Mouse (Mus musculus) neural tube, embryonic 11.5 days (tissue): ENCODE measurements around the gene Lrsam1. TPM values are rescaled to one million over a fixed set of nuclear protein-coding genes. Genes with fewer than 3 reads are reported as not detected.
A peak's percentile ranks its signal among the peaks of the same experiment; 100 is the strongest.

Experiments
- ATAC-seq: fragments of 200-750 bp; cut with Nextera tagmentation; 2 replicates; pipeline ENCODE4 v1.8.0; 2017; ENCODE audit warnings: moderate number of reproducible peaks, mild to moderate bottlenecking, moderate TSS enrichment, moderate library complexity; ENCODE audit not compliant: insufficient read depth, low FRiP score, low TSS enrichment
- DNase-seq: peaks from one replicate; pipeline ENCODE4 v3.0.0-alpha.2; 2015; ENCODE audit warnings: low spot score
- H3K27ac ChIP-seq: fragments of 300-500 bp; sonication (generic); 2 replicates; pipeline ENCODE4 v1.5.1; 2014; ENCODE audit warnings: low read depth, mild to moderate bottlenecking, low read length
- H3K27me3 ChIP-seq: fragments of 300-500 bp; sonication (generic); 2 replicates; pipeline ENCODE4 v1.6.1; 2014; ENCODE audit warnings: mild to moderate bottlenecking, low read length, mixed read lengths; ENCODE audit not compliant: control insufficient read depth, insufficient read depth
- H3K36me3 ChIP-seq: fragments of 300-500 bp; sonication (generic); 2 replicates; pipeline ENCODE4 v1.6.1; 2014; ENCODE audit warnings: mild to moderate bottlenecking, low read length, moderate library complexity, mixed read lengths; ENCODE audit not compliant: control insufficient read depth, insufficient read depth
- H3K4me1 ChIP-seq: fragments of 300-500 bp; sonication (generic); 2 replicates; pipeline ENCODE4 v1.6.1; 2014; ENCODE audit warnings: low read length, mixed read lengths; ENCODE audit not compliant: control insufficient read depth, insufficient read depth
- H3K4me2 ChIP-seq: fragments of 300-500 bp; sonication (generic); 2 replicates; pipeline ENCODE4 v1.6.1; 2014; ENCODE audit warnings: low read depth, mild to moderate bottlenecking, moderate library complexity
- H3K4me3 ChIP-seq: fragments of 300-500 bp; sonication (generic); 2 replicates; pipeline ENCODE4 v1.5.1; 2014; ENCODE audit warnings: low read depth, low read length
- H3K9ac ChIP-seq: fragments of 300-500 bp; sonication (generic); 2 replicates; pipeline ENCODE4 v1.6.1; 2014; ENCODE audit warnings: mild to moderate bottlenecking, low read length
- H3K9me3 ChIP-seq: fragments of 300-500 bp; sonication (generic); 2 replicates; pipeline ENCODE4 v1.6.1; 2016; ENCODE audit warnings: low read length; ENCODE audit not compliant: control insufficient read depth
- WGBS: fragments of 180-500 bp; shearing (Covaris S2); extraction: QIAGEN DNeasy Blood & Tissue Kit; methylation state at CpG from one replicate; pipeline ENCODE4 v1.1.7; 2014; 5-methylcytosine and 5-hydroxymethylcytosine counted together
- polyA plus RNA-seq: library from polyadenylated mRNA; unstranded; fragments of >200 nt; fragmentation: Nextera tagmentation; extraction: Ambion mirVana; gene quantifications from 2 replicates; pipeline ENCODE4 v1.2.1, GENCODE M21; 2014

Gene Lrsam1
- polyA plus RNA-seq, 1 experiment from 2014 or later, result 12.6 TPM

DNA sequence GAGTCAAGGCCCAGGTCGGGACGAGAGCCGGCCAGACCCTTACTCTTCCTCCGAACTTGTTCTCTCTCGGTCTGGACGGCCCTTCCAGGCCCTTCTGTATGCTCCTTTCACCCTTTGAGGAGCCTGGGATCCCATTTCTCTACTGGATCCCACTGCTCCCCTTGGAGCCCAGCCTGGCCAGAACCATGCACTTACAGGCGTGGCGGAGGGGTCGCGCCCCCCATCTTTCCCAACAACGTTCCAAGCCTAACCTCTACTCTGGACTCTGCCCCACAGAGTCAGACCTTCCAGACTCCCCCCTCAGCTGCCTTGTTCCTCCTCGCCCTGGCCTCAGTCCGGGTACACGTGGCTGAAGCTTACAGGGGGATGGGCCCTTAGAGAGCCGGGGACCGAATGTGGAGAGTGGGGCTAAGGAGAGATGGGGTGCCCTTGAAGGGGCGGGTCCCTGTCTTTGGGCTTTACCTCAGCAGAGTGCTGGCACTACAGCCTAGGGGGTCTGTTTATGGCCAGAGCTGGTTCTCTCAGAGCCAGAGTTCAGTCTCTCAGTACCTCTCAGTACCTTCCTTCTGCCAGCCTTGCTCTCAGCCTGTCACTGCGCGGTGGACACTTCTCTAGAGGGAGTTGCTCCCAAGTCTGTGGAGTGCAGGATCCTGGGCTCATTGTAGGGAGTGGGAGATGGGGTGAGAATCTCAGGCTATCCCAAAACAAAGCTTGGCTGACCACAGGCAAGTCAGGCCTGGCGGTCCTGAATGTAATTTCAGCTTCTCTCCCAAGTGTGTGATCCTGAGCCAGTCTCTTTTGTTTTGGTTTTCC is 84.7 kb downstream of the Lrsam1 start:
- DNase-seq (no peak), ATAC-seq (peak; percentile 33)
- Histone ChIP-seq H3K4me3 (peak overlapping the region; percentile 85), H3K9ac (peak overlapping the region; percentile 98), H3K9me3 (no peaks in the 10 kb centered on the region), H3K4me2 (peak overlapping the region; percentile 89), H3K36me3 (no peaks in the 10 kb centered on the region), H3K27ac (no peak overlapping the region), H3K4me1 (peaks cover 33% of the 10 kb centered on the region), H3K27me3 (no peaks in the 10 kb centered on the region)
- 2% methylated on average over 20 of the region's 20 CpGs for WGBS

GRCm38 (mm10) chr2:32875675-32876489 is 85.5 kb downstream of the Lrsam1 start, which contains the start of gene Fam129b:
Fam129b (plus strand) TSS chr2:32876114.
- Histone ChIP-seq H3K4me3 (peak within 1 kb of the TSS; percentile 85), H3K27me3 (no peaks in the 10 kb centered on the region), H3K4me1 (peaks cover 27% of the 10 kb centered on the region), H3K36me3 (no peaks in the 10 kb centered on the region), H3K4me2 (peak within 1 kb of the TSS; percentile 89), H3K9me3 (no peaks in the 10 kb centered on the region), H3K27ac (peak within 1 kb of the TSS; percentile 89), H3K9ac (peak within 1 kb of the TSS; percentile 98)
- DNase-seq (peak; percentile 93), ATAC-seq (peak; percentile 91)
- WGBS, result under 1% methylated on average over 60 of the region's 68 CpGs

Other genes with a start within 250 kb of the Lrsam1 start
- gene Cdk9, start 248.5 kb downstream of the Lrsam1 start, polyA plus RNA-seq, result 82.4 and 84.6 TPM in 2 replicates
- 30.6 TPM in 2 replicates for gene Sh2d3c, start 240.6 kb downstream of the Lrsam1 start, polyA plus RNA-seq
- 2.1 and 2.2 TPM in 2 replicates for gene 6330409D20Rik, start 220.6 kb downstream of the Lrsam1 start, polyA plus RNA-seq
- 59.7 and 63.1 TPM in 2 replicates for gene Tor2a, start 204.4 kb downstream of the Lrsam1 start, polyA plus RNA-seq
- 0.27 and 1.1 TPM in 2 replicates for gene Ttc16, start 186.0 kb downstream of the Lrsam1 start, polyA plus RNA-seq
- 3.4 and 3.6 TPM in 2 replicates for gene Ptrh1, start 185.8 kb downstream of the Lrsam1 start, polyA plus RNA-seq
- 0.87 TPM in 1 of 2 replicates, not detected in the other for gene Cfap157, start 177.2 kb downstream of the Lrsam1 start, polyA plus RNA-seq
- gene Stxbp1, start 114.4 kb downstream of the Lrsam1 start, polyA plus RNA-seq, result 74.0 and 89.9 TPM in 2 replicates
- gene Fam129b, start 85.5 kb downstream of the Lrsam1 start, polyA plus RNA-seq, result 17.0 and 17.2 TPM in 2 replicates
- gene Rpl12, start 55 bp downstream of the Lrsam1 start, polyA plus RNA-seq, result 147 and 152 TPM in 2 replicates
- 12.4 and 13.3 TPM in 2 replicates for gene Slc2a8, start 20.5 kb upstream of the Lrsam1 start, polyA plus RNA-seq
- gene Garnl3, start 170.0 kb upstream of the Lrsam1 start, polyA plus RNA-seq, result 13.3 and 14.5 TPM in 2 replicates